Mouse (Mus musculus) cerebellum, postnatal 10 days (tissue): Measurements from ENCODE around the gene Gpam.

Experiments
- DNase-seq, 2 experiments: peaks; one replicate each; pipeline ENCODE4 v3.0.0; 2021; ENCODE audit warnings: mixed read lengths in 2 of 2

Gene Gpam

DNA sequence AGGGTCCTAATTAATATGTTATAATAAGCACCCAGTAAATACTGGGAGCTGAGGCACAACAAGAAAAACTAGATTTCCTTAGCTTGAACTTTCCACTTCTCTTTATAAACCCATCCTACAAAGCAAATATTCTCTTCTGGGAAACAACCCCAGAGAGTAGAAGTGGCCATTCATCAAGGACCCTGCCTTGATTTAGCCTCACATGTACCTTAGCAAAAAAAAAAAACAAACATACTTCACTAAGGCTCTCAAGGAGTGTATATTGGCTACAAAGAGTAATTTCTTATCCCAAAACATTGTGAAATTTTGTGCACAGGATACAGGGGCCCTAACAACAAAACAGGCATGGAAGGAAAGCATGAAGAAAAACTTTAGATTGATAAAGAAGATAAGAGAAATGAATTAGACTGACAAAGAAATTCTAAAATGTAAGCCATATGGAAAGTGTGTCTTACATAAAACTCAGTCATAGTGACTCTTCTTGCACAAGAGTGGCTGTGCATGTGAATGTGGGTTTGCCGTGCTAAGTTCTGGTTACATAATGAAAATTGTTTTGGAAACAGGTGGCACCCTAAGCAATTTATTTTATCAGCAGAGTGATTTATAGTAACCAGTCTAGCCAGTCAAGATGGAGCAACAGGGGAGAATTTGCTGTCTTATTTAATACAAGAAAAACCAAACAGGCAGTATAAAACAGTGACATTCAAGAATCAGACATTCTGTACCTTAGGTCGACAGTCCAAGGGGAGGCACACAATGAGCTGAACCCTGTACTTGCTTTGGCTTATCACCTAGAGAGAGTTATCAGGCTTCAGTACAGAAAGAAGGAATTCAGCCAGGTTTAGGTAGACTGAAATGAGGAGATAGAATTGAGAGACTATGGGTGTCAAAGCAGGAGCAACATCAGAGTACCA is 26.6 kb downstream of the Gpam start:
- no peak for DNase-seq

DNA sequence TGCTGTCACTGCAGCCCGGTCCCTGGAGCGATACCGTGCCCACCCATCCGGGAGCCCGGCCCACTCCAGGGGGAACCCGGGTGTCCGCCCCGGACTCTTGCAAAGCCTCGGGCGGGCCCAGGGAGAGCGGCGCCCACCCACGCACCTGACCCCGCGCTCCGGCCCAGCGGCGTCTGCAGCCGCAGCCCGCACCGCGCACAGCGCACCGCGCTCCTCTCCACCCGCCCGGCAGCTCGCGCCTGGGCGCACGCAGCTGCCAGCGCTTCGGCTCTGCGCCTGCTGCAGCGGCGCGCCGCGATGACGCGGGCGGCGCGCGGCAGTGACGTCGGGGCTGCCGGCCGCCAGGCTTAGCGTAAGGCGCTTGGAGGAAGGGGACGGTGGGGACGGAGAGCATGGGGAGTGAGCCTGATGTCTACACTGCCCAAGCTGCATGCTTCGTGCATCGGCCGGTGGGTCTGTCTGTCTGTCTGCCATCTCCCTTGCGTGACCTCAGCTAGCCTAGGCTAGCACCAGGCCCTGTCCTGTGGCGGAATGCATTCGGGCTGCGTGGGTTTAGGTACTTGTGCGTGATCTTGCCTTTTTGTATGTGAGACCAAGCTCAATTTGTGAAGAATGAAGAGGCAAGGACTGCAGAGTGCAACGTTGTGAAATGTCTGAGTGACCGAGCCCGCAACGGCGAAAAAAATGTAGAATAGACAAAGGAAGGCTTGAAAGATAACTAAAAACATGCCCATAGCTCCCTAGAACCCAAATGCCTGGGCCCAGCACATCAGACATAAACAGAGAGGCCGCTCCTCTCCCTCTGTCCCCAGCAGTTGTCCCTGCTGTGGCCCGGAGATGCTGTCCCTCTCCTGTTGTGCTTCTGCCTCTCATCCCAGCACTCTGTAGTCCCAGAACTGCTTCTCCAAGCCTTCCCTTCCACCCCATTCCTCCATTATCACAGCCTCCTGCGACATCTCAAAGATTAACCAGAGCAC is 27.6 kb downstream of the Gpam start:
- peak; percentile 95 for DNase-seq

DNA sequence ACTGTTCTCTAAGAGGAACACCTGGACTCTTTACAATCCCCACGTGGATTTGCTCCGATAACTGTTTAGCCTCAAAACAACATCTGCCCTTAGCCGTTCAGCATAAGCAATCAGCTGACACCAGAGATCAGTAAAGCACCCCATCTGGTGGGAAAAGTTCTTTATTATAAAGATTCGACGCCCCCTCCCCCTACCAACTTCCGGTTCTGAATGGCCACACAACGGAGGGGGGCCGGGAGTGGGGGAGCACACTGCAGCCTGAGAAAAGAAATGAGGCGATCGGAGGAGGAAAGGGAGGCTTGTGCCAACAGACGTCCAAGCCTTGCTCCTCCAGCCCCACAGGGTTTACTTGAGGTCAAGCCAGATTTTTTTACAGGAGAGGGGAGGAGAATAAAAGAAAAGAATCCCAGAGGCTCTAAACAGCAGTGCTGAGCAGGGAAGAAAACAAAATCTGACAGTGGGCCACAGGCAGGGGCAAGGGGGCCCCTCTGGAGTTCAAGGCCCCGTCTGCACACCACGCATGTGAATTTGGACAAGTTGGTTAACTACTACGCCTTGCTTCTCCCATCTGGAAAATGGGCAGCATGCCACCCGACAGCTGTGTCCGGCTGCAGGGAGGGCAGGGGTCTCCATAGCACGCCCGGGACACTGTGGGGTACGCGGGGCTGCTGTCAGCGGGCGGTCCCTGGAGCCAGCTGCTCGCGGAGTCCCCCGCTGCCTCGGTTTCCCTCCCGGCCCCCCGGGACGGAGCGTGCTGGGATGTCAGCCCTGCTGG is 28.4 kb downstream of the Gpam start:
- DNase-seq = peak; percentile 84 to 85

DNA sequence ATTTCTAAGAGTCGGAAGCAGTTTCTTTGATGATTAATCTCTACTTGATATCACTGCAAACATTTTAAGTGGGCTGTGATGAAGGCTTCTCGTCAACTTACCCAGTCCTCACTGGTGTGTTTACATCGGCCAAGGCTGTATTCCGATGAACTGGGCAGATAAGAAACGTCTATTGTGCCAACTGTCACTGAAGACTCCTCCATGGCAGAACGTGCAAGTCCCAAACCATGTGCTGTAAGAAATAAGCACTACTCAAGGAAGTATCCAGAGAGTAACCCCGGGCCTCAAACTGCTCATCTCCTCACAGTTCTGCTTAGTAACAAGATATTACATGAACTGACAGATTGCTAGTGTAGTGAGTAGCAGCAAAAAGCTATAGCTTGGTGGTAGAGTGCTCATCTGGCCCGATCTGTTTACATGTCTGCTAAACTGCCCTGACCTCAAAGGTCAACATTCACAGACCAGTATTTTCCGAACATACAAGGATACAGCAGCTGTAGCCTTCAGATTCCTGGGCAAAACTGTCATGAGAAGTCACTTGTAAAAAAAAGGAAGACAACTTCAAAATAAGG is 29.6 kb downstream of the Gpam start:
- DNase-seq = no peak

DNA sequence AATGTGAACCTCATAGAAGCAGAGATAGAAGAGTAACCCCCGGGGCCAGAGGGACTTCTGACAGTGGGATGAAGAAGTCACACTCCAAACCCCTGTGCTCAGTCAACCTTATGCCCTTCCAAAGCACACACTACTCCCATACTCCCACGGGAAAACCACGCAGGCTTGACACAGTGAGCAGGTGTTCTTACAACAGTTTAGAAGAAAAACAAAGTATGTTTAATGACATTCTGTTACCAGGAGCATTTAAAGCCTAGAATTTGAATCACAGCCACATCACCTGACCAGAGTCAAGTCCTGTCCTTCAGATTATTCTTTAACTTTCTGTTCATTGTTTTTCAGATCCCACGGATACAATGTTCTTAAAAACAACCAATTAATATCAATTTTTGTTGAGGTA is 30.4 kb downstream of the Gpam start:
- DNase-seq = no peak

DNA sequence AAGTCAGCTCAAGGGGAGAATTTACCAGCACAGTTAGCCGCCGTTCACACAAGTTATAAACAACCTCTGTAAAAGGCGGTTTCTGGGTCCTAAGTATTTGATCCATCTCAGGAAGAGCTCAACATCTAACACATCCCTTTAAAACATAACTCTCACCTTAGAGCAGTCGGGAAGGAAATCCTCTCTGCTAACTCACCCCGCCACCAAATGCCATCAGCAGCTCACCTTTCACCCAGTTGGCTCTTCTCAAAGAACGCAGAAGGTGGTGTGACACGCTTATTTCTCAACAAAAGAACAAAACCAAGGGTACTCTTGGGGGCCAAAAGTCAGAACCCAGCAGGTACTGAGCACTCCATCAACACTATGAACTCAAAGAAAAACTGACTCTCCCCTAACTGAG is 31.5 kb downstream of the Gpam start:
- no peak for DNase-seq

DNA sequence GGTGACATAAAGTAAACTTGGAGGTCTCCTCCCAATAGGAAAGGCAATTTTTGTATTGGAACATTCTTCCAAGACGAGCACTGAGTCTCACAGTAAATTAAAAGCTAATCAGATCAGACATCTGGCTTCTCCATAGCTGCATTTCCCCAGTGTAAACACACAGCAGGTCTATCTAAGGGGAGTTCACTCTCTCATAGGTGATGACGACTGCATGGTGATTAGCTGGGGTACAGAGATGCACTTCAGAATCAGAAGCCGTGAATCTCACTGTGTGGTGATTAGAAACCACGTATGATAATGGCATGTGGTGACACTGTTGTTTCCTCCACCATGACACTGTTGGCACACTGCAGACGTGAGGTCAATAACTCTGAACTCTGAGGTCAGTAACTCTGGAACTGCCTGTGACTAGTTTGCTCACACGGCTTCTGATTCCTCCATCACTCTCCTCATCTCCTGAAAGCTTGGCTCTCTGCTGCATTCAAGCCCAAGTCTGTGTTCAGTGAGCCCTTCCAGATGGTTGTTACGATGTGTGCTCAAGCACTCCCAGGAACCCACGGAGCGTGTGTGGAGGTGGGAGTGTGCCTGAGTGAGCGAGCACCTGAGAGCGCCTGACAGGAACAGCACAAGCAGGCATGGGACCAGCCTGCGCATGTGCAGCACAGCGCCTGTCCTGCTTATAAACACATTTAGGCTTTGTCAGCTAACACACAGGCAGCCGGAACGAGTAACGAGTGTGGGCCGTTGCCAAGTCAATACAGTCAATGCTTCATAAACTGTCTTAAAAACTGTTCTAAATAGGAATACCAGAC is 35.2 kb downstream of the Gpam start:
- no peak for DNase-seq

DNA sequence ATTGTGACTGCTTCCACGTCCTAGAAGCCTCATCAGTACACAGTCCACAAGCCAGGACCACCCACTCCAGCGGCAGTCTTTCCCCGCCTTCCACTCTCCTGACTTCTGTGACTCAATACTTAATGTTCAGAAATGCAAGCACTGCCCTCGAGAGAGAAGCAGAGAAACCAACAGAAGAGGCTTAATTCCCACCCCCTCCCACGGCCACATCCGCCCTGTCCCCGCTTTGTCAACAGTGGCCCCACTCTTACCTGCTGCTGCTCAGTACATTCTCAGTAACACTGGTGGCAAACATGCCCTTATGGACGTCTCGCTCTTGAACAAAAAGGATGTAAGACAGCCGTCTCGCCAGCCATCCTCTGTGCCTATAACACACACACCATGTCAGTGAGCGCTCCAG is 36.2 kb downstream of the Gpam start:
- no peak for DNase-seq

DNA sequence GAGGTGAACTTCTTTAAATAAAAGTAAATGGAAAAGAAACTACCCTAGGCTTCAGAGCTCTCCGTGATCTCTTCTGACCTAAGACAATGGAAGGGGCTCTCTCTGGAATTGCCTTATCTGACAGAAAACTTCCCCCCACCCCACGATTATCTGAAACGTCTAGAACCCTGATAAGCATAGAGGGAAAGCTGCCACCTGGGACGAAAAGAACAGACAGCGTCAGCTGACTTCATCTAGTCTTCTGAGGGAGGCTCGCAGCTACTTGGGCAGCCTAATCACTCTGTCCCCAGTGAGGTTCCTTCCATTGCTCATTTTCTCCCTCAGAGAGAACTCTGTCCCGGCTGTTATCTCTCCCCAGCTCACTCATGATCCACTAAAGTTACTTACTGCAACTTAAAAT is 36.9 kb downstream of the Gpam start:
- no peak for DNase-seq

DNA sequence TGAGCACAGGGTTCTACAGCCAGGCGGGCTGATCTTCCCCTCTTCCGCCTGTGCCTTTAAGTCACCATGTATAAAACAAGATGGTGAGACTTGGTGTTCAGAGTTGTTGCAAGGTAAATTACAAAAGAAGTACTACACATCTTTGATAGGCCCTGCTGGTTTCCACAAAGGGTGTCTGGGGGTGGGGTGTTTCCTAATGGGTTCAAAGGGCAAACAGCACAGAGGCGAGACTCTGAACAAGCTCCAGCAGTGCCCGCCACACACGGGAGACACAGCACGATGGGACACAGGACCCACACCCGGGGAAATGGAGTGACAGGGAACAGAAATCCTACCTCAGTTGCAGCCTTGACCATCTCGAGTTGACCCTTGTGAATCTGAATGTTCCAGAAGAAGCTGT is 39.3 kb downstream of the Gpam start:
- DNase-seq = no peak

DNA sequence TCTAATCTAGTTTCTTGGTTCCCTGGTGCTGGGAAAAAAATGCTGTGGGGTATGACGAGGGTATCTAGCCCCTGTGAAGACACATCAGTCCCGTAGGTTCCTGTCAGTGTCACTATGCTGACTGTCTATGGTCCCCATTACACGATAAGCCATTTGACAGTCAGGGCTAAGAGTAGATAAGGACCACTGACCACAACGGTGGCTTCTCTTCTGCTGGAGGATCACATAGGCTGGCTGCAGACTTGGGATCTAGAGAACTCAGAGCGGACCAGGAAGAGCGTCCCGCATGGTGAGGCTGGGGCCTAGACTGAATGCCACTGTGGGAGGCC is 41.2 kb downstream of the Gpam start:
- DNase-seq = no peak

DNA sequence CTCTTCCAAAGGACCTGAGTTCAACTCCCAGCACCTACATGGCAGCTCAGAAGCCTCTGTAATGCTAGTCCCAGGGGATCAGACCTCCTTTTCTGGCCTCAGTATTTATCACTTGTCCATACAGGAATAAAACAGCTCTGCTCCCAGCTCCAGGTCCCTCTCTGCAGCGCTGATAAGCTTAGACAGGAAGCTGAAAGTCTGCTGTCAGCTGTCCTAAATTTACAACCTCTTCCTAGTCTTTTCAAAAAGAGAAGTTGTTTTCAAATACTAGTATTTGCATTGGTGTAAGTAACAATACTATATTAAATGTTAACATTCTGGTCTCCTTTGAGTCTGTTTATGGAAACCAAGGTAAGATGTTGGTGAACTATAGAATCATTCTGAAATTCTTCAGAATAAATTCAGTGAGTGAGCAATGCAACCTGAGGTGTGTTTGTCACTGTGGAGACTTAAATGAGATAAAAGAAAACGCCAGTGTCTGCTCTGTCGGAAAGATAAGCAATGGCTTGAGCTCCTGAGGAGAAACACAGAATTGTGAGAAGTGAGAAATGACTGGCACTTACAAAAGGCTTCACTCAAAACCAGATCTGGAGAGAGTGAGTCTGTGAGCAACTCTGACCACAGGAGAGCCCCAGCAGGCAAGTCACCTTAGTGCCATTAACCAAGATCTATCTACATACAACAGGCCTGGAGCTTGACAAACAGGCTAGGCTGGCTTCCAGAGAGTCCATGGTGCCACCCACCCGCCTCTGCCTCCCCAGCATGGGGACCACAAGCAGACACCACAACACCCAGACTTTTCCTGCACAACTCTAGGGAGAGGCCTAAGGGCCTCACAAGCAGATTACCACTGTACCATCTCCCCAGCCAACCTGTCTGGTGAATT is 41.8 kb downstream of the Gpam start:
- no peak for DNase-seq

DNA sequence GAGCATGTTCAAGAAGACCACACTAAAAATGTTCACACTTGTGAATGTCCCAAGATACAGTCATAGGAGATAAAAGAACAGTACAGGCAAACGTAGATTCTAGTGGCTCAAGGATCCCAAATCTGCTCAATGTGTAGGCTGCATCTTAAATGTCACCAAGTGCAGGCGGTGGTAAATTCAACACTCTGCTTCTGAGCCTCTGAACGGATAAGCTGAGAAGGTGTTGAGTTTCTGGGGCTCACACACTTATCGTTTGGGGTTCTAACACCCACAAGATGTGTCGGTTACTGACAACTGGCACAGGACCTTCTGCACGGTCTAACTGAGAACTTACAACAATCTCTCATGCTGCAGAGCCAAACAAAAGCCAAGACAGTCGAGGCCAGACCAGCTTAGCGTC is 50.2 kb downstream of the Gpam start:
- DNase-seq = no peak

DNA sequence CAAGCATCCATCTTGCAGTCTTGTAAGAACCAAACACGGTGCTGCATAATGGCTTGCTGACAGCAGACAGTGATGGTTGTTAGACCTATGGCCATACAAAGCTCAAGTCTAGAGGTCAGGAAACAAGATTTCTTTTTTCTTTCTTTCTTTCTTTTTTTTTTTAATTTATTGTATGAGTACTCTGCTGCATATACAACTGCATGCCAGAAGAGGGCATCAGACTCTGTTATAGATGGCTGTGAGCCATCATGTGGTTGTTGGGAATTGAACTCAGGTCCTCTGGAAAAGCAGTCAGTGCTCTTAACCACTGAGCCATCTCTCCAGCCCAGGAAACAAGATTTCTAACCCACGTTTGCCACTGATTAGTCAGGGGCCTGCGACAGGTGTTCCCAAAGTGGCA is 54.0 kb downstream of the Gpam start:
- peak in 1 of 2 experiments; percentile 16 for DNase-seq

DNA sequence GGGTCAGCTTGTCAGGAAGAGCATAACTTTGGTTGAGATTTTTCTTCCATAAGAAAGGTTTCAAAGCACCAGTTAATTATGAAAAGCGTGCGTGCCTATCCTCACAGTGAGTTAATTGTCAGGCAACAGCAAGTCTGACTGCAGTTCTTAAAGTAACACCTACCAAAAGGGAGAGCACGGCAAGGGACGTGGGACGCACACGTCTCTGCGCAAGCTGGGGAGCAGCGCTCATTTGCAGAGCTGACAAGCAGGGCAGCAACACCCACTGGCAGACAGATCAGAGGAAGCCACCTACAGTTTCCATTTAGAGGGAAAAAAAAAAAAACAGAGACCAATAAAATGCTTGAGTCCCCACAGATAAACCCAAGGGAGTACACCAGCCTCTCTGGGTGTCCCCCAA is 58.0 kb downstream of the Gpam start:
- no peak for DNase-seq

DNA sequence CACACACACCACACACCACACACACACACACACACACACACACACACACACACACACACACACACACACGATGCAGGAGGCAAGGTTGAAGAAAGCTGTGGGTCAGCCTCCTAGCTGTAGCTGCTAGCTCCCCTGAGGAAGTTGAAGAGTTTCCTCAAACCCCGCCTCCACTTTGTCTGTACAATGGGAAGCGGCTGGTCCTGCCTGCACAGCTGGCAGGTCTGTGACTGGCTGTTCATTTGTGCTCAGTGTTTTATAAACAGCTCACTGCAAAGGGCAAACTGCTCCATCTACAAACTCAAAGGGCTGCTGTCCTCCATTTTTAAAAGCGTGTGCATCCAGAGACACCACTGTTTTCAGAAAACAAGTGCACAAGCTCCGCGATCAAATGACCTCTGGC is 63.8 kb downstream of the Gpam start:
- no peak for DNase-seq

DNA sequence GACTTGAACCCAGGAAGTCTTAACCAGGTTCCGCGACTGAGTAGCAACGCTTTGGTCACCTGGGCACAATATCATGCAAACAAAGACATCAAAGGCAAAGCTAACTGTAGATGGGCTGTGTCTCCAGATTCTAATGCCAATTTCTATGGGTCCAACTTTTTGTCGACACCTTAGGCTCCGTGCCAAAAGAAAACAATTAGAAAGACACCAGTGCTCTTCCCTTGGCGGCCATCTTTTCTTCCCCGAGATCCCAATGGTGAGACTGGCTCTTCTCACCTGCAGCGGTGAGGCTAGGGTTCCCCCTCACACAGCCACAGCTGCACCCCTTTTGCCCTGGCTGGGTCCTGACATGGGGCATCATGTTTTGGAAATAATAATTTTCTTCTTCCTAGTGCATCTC is 64.5 kb downstream of the Gpam start:
- no peak for DNase-seq

DNA sequence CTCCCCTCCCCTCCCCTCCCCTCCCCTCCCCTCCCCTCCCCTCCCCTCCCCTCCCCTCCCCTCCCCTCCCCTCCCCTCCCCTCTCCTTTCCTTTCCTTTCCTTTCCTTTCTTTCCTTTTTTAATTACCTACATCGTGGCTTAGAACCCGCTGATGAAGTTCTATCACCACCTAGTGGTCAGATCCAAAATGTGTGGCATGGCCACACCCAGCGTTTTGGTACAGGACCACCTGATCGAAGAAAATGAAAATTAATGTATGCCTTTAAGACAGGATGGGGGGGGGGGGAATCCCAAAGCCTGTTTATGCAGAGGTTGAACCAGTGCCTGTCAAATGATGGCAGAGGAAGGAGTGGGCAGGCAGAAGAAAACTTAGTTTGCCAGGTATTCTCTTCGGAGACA is 65.1 kb downstream of the Gpam start:
- peak; percentile 80 to 87 for DNase-seq

DNA sequence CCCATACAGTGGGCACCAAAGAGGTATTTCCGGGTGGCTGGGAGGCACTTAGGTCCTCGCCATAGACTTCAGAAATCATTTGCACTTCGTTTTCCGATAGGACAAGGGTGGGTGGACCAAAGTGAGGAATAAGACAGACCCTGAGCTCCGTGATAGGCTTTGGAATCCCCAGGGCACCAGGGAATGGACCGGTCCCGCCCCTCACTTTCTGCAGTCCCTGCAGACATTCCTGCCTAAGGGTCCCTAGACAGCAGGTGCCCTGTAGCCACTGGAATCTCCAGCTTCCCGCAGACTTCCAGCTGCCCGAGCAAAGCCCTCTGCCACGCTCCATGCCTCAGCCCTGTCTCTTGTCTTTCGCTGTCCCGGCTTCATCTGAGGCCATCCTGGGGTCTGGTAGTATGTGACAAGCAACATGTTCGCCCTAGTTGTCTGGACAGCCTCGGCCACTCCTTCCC is 65.6 kb downstream of the Gpam start:
- DNase-seq = peak; percentile 28 to 29

DNA sequence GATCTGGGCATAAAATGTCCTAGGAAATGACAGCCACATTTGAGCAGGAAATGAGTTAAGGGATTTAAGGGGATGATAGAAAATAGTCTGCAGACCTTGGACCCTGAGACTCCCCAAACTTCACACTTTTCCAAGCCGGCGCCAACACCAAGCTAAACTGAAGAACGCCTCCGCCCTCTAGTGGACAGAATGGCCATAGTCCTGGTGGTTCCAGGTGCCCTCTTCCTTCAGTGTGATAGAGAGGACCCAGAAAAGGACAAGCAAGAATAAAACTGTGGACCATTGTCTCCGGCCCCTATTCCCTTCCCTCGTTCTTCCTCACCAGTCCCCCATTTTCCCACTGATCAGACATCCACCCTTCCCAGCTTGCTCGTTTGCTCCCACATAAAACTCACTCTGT is 66.1 kb downstream of the Gpam start:
- peak; percentile 92 to 95 for DNase-seq

DNA sequence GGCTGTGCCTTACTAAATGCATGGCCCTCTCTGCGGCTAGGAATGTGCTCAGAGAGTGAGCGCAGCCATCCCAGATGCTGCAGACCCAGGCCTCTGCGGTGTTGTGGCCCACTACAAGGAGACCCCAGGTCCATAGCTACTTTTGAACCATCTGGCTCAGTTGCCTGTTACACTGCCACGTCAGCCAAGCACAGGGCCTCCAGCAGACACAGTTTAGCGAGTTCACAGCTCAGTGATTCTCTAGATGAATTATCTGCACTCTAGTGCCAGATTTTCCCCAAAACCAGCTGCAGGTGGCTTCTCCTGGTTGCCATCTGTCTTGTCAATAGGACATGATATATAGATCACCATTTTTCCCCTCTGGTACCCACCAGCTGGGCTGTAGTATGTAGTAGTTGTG is 69.6 kb downstream of the Gpam start:
- DNase-seq = peak; percentile 40 to 49
